Mouse (Mus musculus): ENCODE results near the gene Alkbh2. TPM values are rescaled to one million over a fixed set of nuclear protein-coding genes. Genes with fewer than 3 reads are reported as not detected.

Gene Alkbh2
- polyA plus RNA-seq, 1 experiment from 2014 or later, result 4.8 TPM

- H3K4me2 ChIP-seq (ENCODE audit: low read depth, low read length), result no peak overlapping the region
- no peak overlapping the region for H3K9ac ChIP-seq (ENCODE audit: low read length)
- 74% methylated on average over 14 of the region's 14 CpGs for WGBS
- peak overlapping the region; percentile 19; the same call in 1 of the 2 replicates for H3K27ac ChIP-seq (ENCODE audit: low read length)
- H3K36me3 ChIP-seq (ENCODE audit: control insufficient read depth, insufficient read depth, low read length), result no peaks in the 10 kb centered on the region
- H3K4me1 ChIP-seq (ENCODE audit: control insufficient read depth, insufficient read depth, low read length), result no peaks in the 10 kb centered on the region
- H3K27me3 ChIP-seq (ENCODE audit: control insufficient read depth, insufficient read depth, low read length), result no peaks in the 10 kb centered on the region
- no peak overlapping the region for H3K4me3 ChIP-seq (replicated peaks; ENCODE audit: low read length)
- peak; percentile 33; the same call in 1 of the 2 replicates for ATAC-seq (ENCODE audit: insufficient read depth, low FRiP score)
- H3K9me3 ChIP-seq (replicated peaks; ENCODE audit: control insufficient read depth, low read length), result no peaks in the 10 kb centered on the region
Observed at GRCm38 (mm10) chr5:114147043-114147972, 19.3 kb upstream of the Alkbh2 start.

GRCm38 (mm10) chr5:114146028-114146888 is 18.2 kb upstream of the Alkbh2 start, which contains the start of gene Acacb:
Acacb (plus strand) TSS chr5:114146535.
- Histone ChIP-seq H3K27ac (ENCODE audit: low read length) (peak within 1 kb of the TSS; percentile 19; the same call in 1 of the 2 replicates), H3K36me3 (ENCODE audit: control insufficient read depth, insufficient read depth, low read length) (no peaks in the 10 kb centered on the region), H3K9me3 (replicated peaks; ENCODE audit: control insufficient read depth, low read length) (no peaks in the 10 kb centered on the region), H3K4me2 (ENCODE audit: low read depth, low read length) (no peak within 1 kb of the TSS), H3K27me3 (ENCODE audit: control insufficient read depth, insufficient read depth, low read length) (no peaks in the 10 kb centered on the region), H3K4me3 (replicated peaks; ENCODE audit: low read length) (no peak within 1 kb of the TSS), H3K9ac (ENCODE audit: low read length) (0 out of 2 replicates have a peak within 1 kb of the TSS, but pooled peaks have one; percentile 18), H3K4me1 (ENCODE audit: control insufficient read depth, insufficient read depth, low read length) (no peaks in the 10 kb centered on the region)
- ATAC-seq (ENCODE audit: insufficient read depth, low FRiP score), result 0 out of 2 replicates have a peak, but pooled peaks have one; percentile 23
- WGBS, result 35% methylated on average over 19 of the region's 19 CpGs

- Histone ChIP-seq H3K9me3 (replicated peaks; ENCODE audit: control insufficient read depth, low read length) (no peaks in the 10 kb centered on the region), H3K36me3 (ENCODE audit: control insufficient read depth, insufficient read depth, low read length) (no peaks in the 10 kb centered on the region), H3K27ac (ENCODE audit: low read length) (peak overlapping the region; percentile 84), H3K4me2 (ENCODE audit: low read depth, low read length) (no peak overlapping the region), H3K27me3 (ENCODE audit: control insufficient read depth, insufficient read depth, low read length) (no peaks in the 10 kb centered on the region), H3K4me3 (replicated peaks; ENCODE audit: low read length) (no peak overlapping the region), H3K4me1 (ENCODE audit: control insufficient read depth, insufficient read depth, low read length) (peaks cover 19% of the 10 kb centered on the region), H3K9ac (ENCODE audit: low read length) (no peak overlapping the region)
- ATAC-seq (ENCODE audit: insufficient read depth, low FRiP score), result peak; percentile 75; the same call in 1 of the 2 replicates
- WGBS, result 44% methylated on average over 9 of the region's 9 CpGs
Observed at GRCm38 (mm10) chr5:114139175-114139574, 11.2 kb upstream of the Alkbh2 start.

GRCm38 (mm10) chr5:114138277-114139164 is 10.5 kb upstream of the Alkbh2 start:
- Histone ChIP-seq H3K4me1 (ENCODE audit: control insufficient read depth, insufficient read depth, low read length) (peaks cover 25% of the 10 kb centered on the region), H3K9ac (ENCODE audit: low read length) (peak overlapping the region; percentile 33), H3K9me3 (replicated peaks; ENCODE audit: control insufficient read depth, low read length) (no peaks in the 10 kb centered on the region), H3K4me2 (ENCODE audit: low read depth, low read length) (peak overlapping the region; percentile 25; the same call in 1 of the 2 replicates), H3K4me3 (replicated peaks; ENCODE audit: low read length) (no peak overlapping the region), H3K27ac (ENCODE audit: low read length) (peak overlapping the region; percentile 84), H3K36me3 (ENCODE audit: control insufficient read depth, insufficient read depth, low read length) (no peaks in the 10 kb centered on the region), H3K27me3 (ENCODE audit: control insufficient read depth, insufficient read depth, low read length) (no peaks in the 10 kb centered on the region)
- WGBS, result 58% methylated on average over 21 of the region's 21 CpGs
- ATAC-seq (ENCODE audit: insufficient read depth, low FRiP score), result peak; percentile 66

- peak overlapping the region; percentile 29; the same call in 1 of the 2 replicates for H3K9ac ChIP-seq (ENCODE audit: low read length)
- ATAC-seq (ENCODE audit: insufficient read depth, low FRiP score), result peak; percentile 15; the same call in 1 of the 2 replicates
- no peak overlapping the region for H3K4me3 ChIP-seq (replicated peaks; ENCODE audit: low read length)
- 74% methylated on average over 15 of the region's 15 CpGs for WGBS
- peak overlapping the region; percentile 84 for H3K27ac ChIP-seq (ENCODE audit: low read length)
- H3K4me2 ChIP-seq (ENCODE audit: low read depth, low read length), result no peak overlapping the region
- H3K27me3 ChIP-seq (ENCODE audit: control insufficient read depth, insufficient read depth, low read length), result no peaks in the 10 kb centered on the region
- H3K9me3 ChIP-seq (replicated peaks; ENCODE audit: control insufficient read depth, low read length), result no peaks in the 10 kb centered on the region
- H3K4me1 ChIP-seq (ENCODE audit: control insufficient read depth, insufficient read depth, low read length), result peaks cover 33% of the 10 kb centered on the region
- H3K36me3 ChIP-seq (ENCODE audit: control insufficient read depth, insufficient read depth, low read length), result no peaks in the 10 kb centered on the region
Observed at GRCm38 (mm10) chr5:114137481-114138276, 9.7 kb upstream of the Alkbh2 start.

- no peaks in the 10 kb centered on the region for H3K36me3 ChIP-seq (ENCODE audit: control insufficient read depth, insufficient read depth, low read length)
- no peak for ATAC-seq (ENCODE audit: insufficient read depth, low FRiP score)
- WGBS, result 85% methylated on average over 10 of the region's 10 CpGs
- no peaks in the 10 kb centered on the region for H3K9me3 ChIP-seq (replicated peaks; ENCODE audit: control insufficient read depth, low read length)
- H3K4me1 ChIP-seq (ENCODE audit: control insufficient read depth, insufficient read depth, low read length), result peaks cover 40% of the 10 kb centered on the region
- no peaks in the 10 kb centered on the region for H3K27me3 ChIP-seq (ENCODE audit: control insufficient read depth, insufficient read depth, low read length)
- no peak overlapping the region for H3K4me2 ChIP-seq (ENCODE audit: low read depth, low read length)
- no peak overlapping the region for H3K4me3 ChIP-seq (replicated peaks; ENCODE audit: low read length)
- no peak overlapping the region for H3K27ac ChIP-seq (ENCODE audit: low read length)
- no peak overlapping the region for H3K9ac ChIP-seq (ENCODE audit: low read length)
Observed at GRCm38 (mm10) chr5:114135516-114135915, 7.5 kb upstream of the Alkbh2 start.

- Histone ChIP-seq H3K27me3 (ENCODE audit: control insufficient read depth, insufficient read depth, low read length) (no peaks in the 10 kb centered on the region), H3K4me2 (ENCODE audit: low read depth, low read length) (no peak overlapping the region), H3K4me3 (replicated peaks; ENCODE audit: low read length) (no peak overlapping the region), H3K36me3 (ENCODE audit: control insufficient read depth, insufficient read depth, low read length) (no peaks in the 10 kb centered on the region), H3K27ac (ENCODE audit: low read length) (no peak overlapping the region), H3K4me1 (ENCODE audit: control insufficient read depth, insufficient read depth, low read length) (peaks cover 41% of the 10 kb centered on the region), H3K9ac (ENCODE audit: low read length) (no peak overlapping the region), H3K9me3 (replicated peaks; ENCODE audit: control insufficient read depth, low read length) (no peaks in the 10 kb centered on the region)
- 44% methylated on average over 6 of the region's 6 CpGs for WGBS
- ATAC-seq (ENCODE audit: insufficient read depth, low FRiP score), result no peak
Observed at GRCm38 (mm10) chr5:114134091-114134534, 6.1 kb upstream of the Alkbh2 start.

Measured in stomach, embryonic 16.5 days (tissue).